Mouse (Mus musculus): ENCODE measurements at regions not wholly inside any gene's neighbourhood (a gene's known extent, or its start where the extent isn't known, plus 50 kb on each side); places are given as distances from the start of the nearest gene placed in this dataset.

- TF ChIP-seq CTCF (IDR thresholded peaks at IDR 0.05; ENCODE audit: extremely low read depth, insufficient read length, insufficient replicate concordance, low read depth, low read length): no peak
- TF ChIP-seq POLR2A (IDR thresholded peaks at IDR 0.05; ENCODE audit: low read depth, low read length): no peak
Measured at GRCm38 (mm10) chr11:63834140-63834539, 88.0 kb downstream of the Hs3st3b1 start.

Data from small intestine, adult 2 months (tissue).